Mouse (Mus musculus): Measurements from ENCODE around the gene Slc25a22. TPM values are rescaled to one million over a fixed set of nuclear protein-coding genes. Genes with fewer than 3 reads are reported as not detected.
A peak's percentile ranks its signal among the peaks of the same experiment; 100 is the strongest.

The Slc25a22 gene
- total RNA-seq (2012; rRNA removed), result 16.1 and 20.8 TPM in 2 replicates
- total RNA-seq (2014; rRNA removed), result 6.1 and 6.5 TPM in 2 replicates
- 31.5 and 32.1 TPM in 2 replicates for polyA plus RNA-seq (2012; ENCODE audit: insufficient read length, low read depth)

- in situ Hi-C loops (cut with MboI; ENCODE audit: low pct_ligation_motif_present, low pct_unique_long_range_greater_than_20kb, low sequenced_read_pairs), result no loop called here
- peak within 1 kb of the TSS; percentile 92 for H3K4me2 ChIP-seq (ENCODE audit: insufficient read depth, low read depth, poor library complexity, severe bottlenecking)
- peaks cover 16% of the 10 kb centered on the region for H3K79me2 ChIP-seq (replicated peaks; ENCODE audit: control insufficient read depth, extremely low read depth, insufficient read depth, poor library complexity, severe bottlenecking)
- peak; percentile 70 for DNase-seq (ENCODE audit: extremely low read depth)
- no peaks in the 10 kb centered on the region for H3K9me3 ChIP-seq (replicated peaks; ENCODE audit: low read length)
- peak within 1 kb of the TSS; percentile 55 for H3K9ac ChIP-seq (ENCODE audit: insufficient read depth, low read depth)
- peak within 1 kb of the TSS; percentile 29; the same call in 1 of the 2 replicates for H3K27ac ChIP-seq (ENCODE audit: insufficient read depth, low read depth)
- H3K4me3 ChIP-seq (replicated peaks in 1 of 3; ENCODE audit: low read depth in 2 of 3, low read length in 2 of 3, poor library complexity in 1 of 3), result peak within 1 kb of the TSS; percentile 70 to 87 (median 75)
- H3K36me3 ChIP-seq (replicated peaks in 1 of 2; ENCODE audit: control insufficient read depth in 1 of 2, insufficient read depth in 1 of 2, low read length in 1 of 2), result peaks cover 59 to 66% of the 10 kb centered on the region in 2 experiments
- dilution Hi-C loops (cut with MboI; ENCODE audit: extremely low pct_ligation_motif_present, extremely low pct_unique_long_range_greater_than_20kb, low sequenced_read_pairs), result no loop called here
- H3K27me3 ChIP-seq (replicated peaks), result no peaks in the 10 kb centered on the region
- H3K4me1 ChIP-seq (ENCODE audit: control insufficient read depth in 1 of 2, insufficient read depth in 2 of 2), result peaks cover 32 to 58% of the 10 kb centered on the region in 2 experiments
- peak; percentile 56 for TF ChIP-seq SMC3 (IDR thresholded peaks at IDR 0.05; ENCODE audit: low read depth, low read length)
- no peak for TF ChIP-seq RCOR1 (conservative IDR thresholded peaks at IDR 0.05; ENCODE audit: low read depth, low read length)
- no peak for TF ChIP-seq ZKSCAN1 (IDR thresholded peaks at IDR 0.05; ENCODE audit: borderline replicate concordance, low read depth, low read length)
- peak; percentile 48 for TF ChIP-seq CHD2 (IDR thresholded peaks at IDR 0.05; ENCODE audit: low read length)
- no peak for TF ChIP-seq CHD1 (IDR thresholded peaks at IDR 0.05; ENCODE audit: low read depth, low read length)
- no peak for TF ChIP-seq E2F4 (IDR thresholded peaks at IDR 0.05; ENCODE audit: insufficient replicate concordance, low read depth, low read length)
- no peak for TF ChIP-seq PAX5 (IDR thresholded peaks at IDR 0.05; ENCODE audit: low read length)
- TF ChIP-seq TCF12 (IDR thresholded peaks at IDR 0.05; ENCODE audit: low read depth, low read length), result peak; percentile 52
- no peak for TF ChIP-seq JUND (conservative IDR thresholded peaks at IDR 0.05; ENCODE audit: low read depth, low read length)
- TF ChIP-seq POLR2AphosphoS2 (IDR thresholded peaks at IDR 0.05; ENCODE audit: low read depth, low read length), result peak; percentile 96
- TF ChIP-seq ZNF384 (IDR thresholded peaks at IDR 0.05; ENCODE audit: low read depth, low read length), result no peak
- TF ChIP-seq ETS1 (conservative IDR thresholded peaks at IDR 0.05; ENCODE audit: low read depth, low read length), result no peak
- peak; percentile 39 for TF ChIP-seq USF1 (IDR thresholded peaks at IDR 0.05; ENCODE audit: low read depth, low read length)
- no peak for TF ChIP-seq MAFK (IDR thresholded peaks at IDR 0.05; ENCODE audit: insufficient replicate concordance, low read length)
- no peak for TF ChIP-seq USF2 (conservative IDR thresholded peaks at IDR 0.05; ENCODE audit: low read depth, low read length)
- TF ChIP-seq MYC (IDR thresholded peaks at IDR 0.05; ENCODE audit: low read depth, low read length), result peak; percentile 72; the same call in 1 of the 2 replicates
- TF ChIP-seq SIN3A (IDR thresholded peaks at IDR 0.05; ENCODE audit: low read length), result peak; percentile 76; the same call in 1 of the 2 replicates
- 0 out of 2 replicates have a peak, but pooled peaks have one; percentile 35 for TF ChIP-seq KAT2A (IDR thresholded peaks at IDR 0.05; ENCODE audit: insufficient replicate concordance, low read length)
- TF ChIP-seq EP300 (IDR thresholded peaks at IDR 0.05; ENCODE audit: low read length), result no peak
- peak; percentile 64; the same call in 1 of the 2 replicates for TF ChIP-seq BHLHE40 (IDR thresholded peaks at IDR 0.05; ENCODE audit: low read depth, low read length)
- TF ChIP-seq RAD21 (IDR thresholded peaks at IDR 0.05; ENCODE audit: low read depth, low read length), result peak; percentile 41
- peak; percentile 51; the same call in 1 of the 2 replicates for TF ChIP-seq MEF2A (IDR thresholded peaks at IDR 0.05; ENCODE audit: borderline replicate concordance, low read depth, low read length)
- TF ChIP-seq MXI1 (IDR thresholded peaks at IDR 0.05; ENCODE audit: low read depth, low read length), result peak; percentile 97
- no peak for TF ChIP-seq ZC3H11A (IDR thresholded peaks at IDR 0.05; ENCODE audit: low read depth, low read length)
- TF ChIP-seq MAZ (IDR thresholded peaks at IDR 0.05; ENCODE audit: low read depth, low read length), result peak; percentile 76; the same call in 1 of the 2 replicates
- 0 out of 2 replicates have a peak, but pooled peaks have one; percentile 35 for TF ChIP-seq HCFC1 (IDR thresholded peaks at IDR 0.05; ENCODE audit: low read depth, low read length)
- peak; percentile 86 for TF ChIP-seq MAX (IDR thresholded peaks at IDR 0.05; ENCODE audit: low read length)
- TF ChIP-seq IRF4 (IDR thresholded peaks at IDR 0.05; ENCODE audit: low read depth, low read length), result 0 out of 2 replicates have a peak, but pooled peaks have one; percentile 17
- peak; percentile 59 for TF ChIP-seq NELFE (IDR thresholded peaks at IDR 0.05; ENCODE audit: low read depth, low read length)
- peak; percentile 52; the same call in 1 of the 2 replicates for TF ChIP-seq UBTF (IDR thresholded peaks at IDR 0.05; ENCODE audit: low read depth, low read length)
- TF ChIP-seq CTCF (conservative IDR thresholded peaks at IDR 0.05 in 1 of 2, IDR thresholded peaks at IDR 0.05 in 1 of 2; ENCODE audit: low read depth in 2 of 2, low read length in 2 of 2), result peak in 1 of 2 experiments; percentile 76; a peak in 2 of 4 replicates
- peak; percentile 65 for TF ChIP-seq ZMIZ1 (IDR thresholded peaks at IDR 0.05; ENCODE audit: low read depth, low read length)
- no peak for TF ChIP-seq GABPA (IDR thresholded peaks at IDR 0.05; ENCODE audit: insufficient replicate concordance, low read depth, low read length)
- TF ChIP-seq ELF1 (IDR thresholded peaks at IDR 0.05; ENCODE audit: low read depth, low read length), result no peak
- TF ChIP-seq POLR2A (IDR thresholded peaks at IDR 0.05; ENCODE audit: low read depth, low read length), result peak; percentile 77
- TF ChIP-seq TBP (conservative IDR thresholded peaks at IDR 0.05; ENCODE audit: low read depth, low read length), result no peak
- TF ChIP-seq NRF1 (IDR thresholded peaks at IDR 0.05; ENCODE audit: low read depth, low read length), result peak; percentile 37; the same call in 1 of the 2 replicates
Observed at GRCm38 (mm10) chr7:141437178-141438120, at the start of gene Slc25a22. Gene Slc25a22, minus strand, starts transcription at chr7:141437892.

Data from CH12.LX (cell line).